Mouse (Mus musculus): ENCODE results near the gene Otud7b. TPM values are rescaled to one million over a fixed set of nuclear protein-coding genes. Genes with fewer than 3 reads are reported as not detected.

The Otud7b gene
- polyA plus RNA-seq, 1 experiment, result 12.5 TPM

- Histone ChIP-seq H3ac (ENCODE audit: control insufficient read depth, insufficient read length, low read depth) (no peak overlapping the region), H3K79me2 (ENCODE audit: control insufficient read depth, insufficient read depth) (peaks cover 99% of the 10 kb centered on the region), H3K36me3 (ENCODE audit: control insufficient read depth, insufficient read depth) (no peaks in the 10 kb centered on the region), H3K27me3 (ENCODE audit: control insufficient read depth, insufficient read depth, insufficient read length) (no peaks in the 10 kb centered on the region), H3K4me3 (ENCODE audit: insufficient read depth, poor library complexity, severe bottlenecking) (no peak overlapping the region), H3K79me3 (ENCODE audit: low read depth) (peaks cover 66% of the 10 kb centered on the region)
- no peak for TF ChIP-seq CEBPB (IDR thresholded peaks at IDR 0.05; ENCODE audit: low read depth)
Measured at GRCm38 (mm10) chr3:96124235-96124634, 19.9 kb downstream of the Otud7b start.

GRCm38 (mm10) chr3:96128128-96128527, 23.8 kb downstream of the Otud7b start:
- Histone ChIP-seq H3K79me2 (ENCODE audit: control insufficient read depth, insufficient read depth) (peaks cover 96% of the 10 kb centered on the region), H3K79me3 (ENCODE audit: low read depth) (peaks cover 47% of the 10 kb centered on the region), H3K36me3 (ENCODE audit: control insufficient read depth, insufficient read depth) (no peaks in the 10 kb centered on the region), H3K27me3 (ENCODE audit: control insufficient read depth, insufficient read depth, insufficient read length) (no peaks in the 10 kb centered on the region), H3ac (ENCODE audit: control insufficient read depth, insufficient read length, low read depth) (no peak overlapping the region), H3K4me3 (ENCODE audit: insufficient read depth, poor library complexity, severe bottlenecking) (no peak overlapping the region)
- TF ChIP-seq MAX (IDR thresholded peaks at IDR 0.05) (no peak), FOSL1 (IDR thresholded peaks at IDR 0.05; ENCODE audit: insufficient read depth, low read length, poor library complexity, severe bottlenecking) (no peak), MYOD1 (IDR thresholded peaks at IDR 0.05; ENCODE audit: control insufficient read depth, insufficient read length, low read depth) (no peak), MYOG (IDR thresholded peaks at IDR 0.05; ENCODE audit: control insufficient read depth, extremely low read depth, insufficient read length) (no peak), CEBPB (IDR thresholded peaks at IDR 0.05; ENCODE audit: low read depth) (no peak), CTCF (IDR thresholded peaks at IDR 0.05; ENCODE audit: control insufficient read depth, insufficient read depth, insufficient read length) (no peak), USF1 (IDR thresholded peaks at IDR 0.05; ENCODE audit: low read depth) (no peak)

- TF ChIP-seq MYOG (IDR thresholded peaks at IDR 0.05; ENCODE audit: control insufficient read depth, extremely low read depth, insufficient read length), result no peak
- TF ChIP-seq USF1 (IDR thresholded peaks at IDR 0.05; ENCODE audit: low read depth), result no peak
- no peak for TF ChIP-seq CTCF (IDR thresholded peaks at IDR 0.05; ENCODE audit: control insufficient read depth, insufficient read depth, insufficient read length)
- no peak for TF ChIP-seq MYOD1 (IDR thresholded peaks at IDR 0.05; ENCODE audit: control insufficient read depth, insufficient read length, low read depth)
- no peak for TF ChIP-seq CEBPB (IDR thresholded peaks at IDR 0.05; ENCODE audit: low read depth)
- Histone ChIP-seq H3K79me2 (ENCODE audit: control insufficient read depth, insufficient read depth) (peaks cover 85% of the 10 kb centered on the region), H3K36me3 (ENCODE audit: control insufficient read depth, insufficient read depth) (peaks cover 8% of the 10 kb centered on the region), H3K4me3 (ENCODE audit: insufficient read depth, poor library complexity, severe bottlenecking) (no peak overlapping the region), H3K27me3 (ENCODE audit: control insufficient read depth, insufficient read depth, insufficient read length) (no peaks in the 10 kb centered on the region), H3K79me3 (ENCODE audit: low read depth) (peaks cover 23% of the 10 kb centered on the region), H3ac (ENCODE audit: control insufficient read depth, insufficient read length, low read depth) (no peak overlapping the region)
Measured at GRCm38 (mm10) chr3:96132478-96132877, 28.2 kb downstream of the Otud7b start.

GRCm38 (mm10) chr3:96133327-96133905, 29.1 kb downstream of the Otud7b start:
- TF ChIP-seq CTCF (IDR thresholded peaks at IDR 0.05; ENCODE audit: control insufficient read depth, insufficient read depth, insufficient read length) (no peak), MYOD1 (IDR thresholded peaks at IDR 0.05; ENCODE audit: control insufficient read depth, insufficient read length, low read depth) (no peak)
- Histone ChIP-seq H3K27me3 (ENCODE audit: control insufficient read depth, insufficient read depth, insufficient read length) (no peaks in the 10 kb centered on the region), H3K79me2 (ENCODE audit: control insufficient read depth, insufficient read depth) (peaks cover 76% of the 10 kb centered on the region), H3ac (ENCODE audit: control insufficient read depth, insufficient read length, low read depth) (no peak overlapping the region), H3K4me3 (ENCODE audit: insufficient read depth, poor library complexity, severe bottlenecking) (no peak overlapping the region), H3K36me3 (ENCODE audit: control insufficient read depth, insufficient read depth) (peaks cover 15% of the 10 kb centered on the region), H3K79me3 (ENCODE audit: low read depth) (peaks cover 21% of the 10 kb centered on the region)

- no peak overlapping the region for H3K4me3 ChIP-seq (ENCODE audit: insufficient read depth, poor library complexity, severe bottlenecking)
- H3K36me3 ChIP-seq (ENCODE audit: control insufficient read depth, insufficient read depth), result peaks cover 29% of the 10 kb centered on the region
- H3K79me2 ChIP-seq (ENCODE audit: control insufficient read depth, insufficient read depth), result peaks cover 60% of the 10 kb centered on the region
- no peaks in the 10 kb centered on the region for H3K27me3 ChIP-seq (ENCODE audit: control insufficient read depth, insufficient read depth, insufficient read length)
- H3K79me3 ChIP-seq (ENCODE audit: low read depth), result peaks cover 16% of the 10 kb centered on the region
- no peak for TF ChIP-seq MYOG (IDR thresholded peaks at IDR 0.05; ENCODE audit: control insufficient read depth, extremely low read depth, insufficient read length)
- TF ChIP-seq MYOD1 (IDR thresholded peaks at IDR 0.05; ENCODE audit: control insufficient read depth, insufficient read length, low read depth), result no peak
- no peak for TF ChIP-seq CEBPB (IDR thresholded peaks at IDR 0.05; ENCODE audit: low read depth)
- no peak for TF ChIP-seq FOSL1 (IDR thresholded peaks at IDR 0.05; ENCODE audit: insufficient read depth, low read length, poor library complexity, severe bottlenecking)
- no peak for TF ChIP-seq MAX (IDR thresholded peaks at IDR 0.05)
- no peak for TF ChIP-seq CTCF (IDR thresholded peaks at IDR 0.05; ENCODE audit: control insufficient read depth, insufficient read depth, insufficient read length)
- TF ChIP-seq USF1 (IDR thresholded peaks at IDR 0.05; ENCODE audit: low read depth), result no peak
- H3ac ChIP-seq (ENCODE audit: control insufficient read depth, insufficient read length, low read depth), result no peak overlapping the region
Measured at GRCm38 (mm10) chr3:96135011-96135410, 30.7 kb downstream of the Otud7b start.

GRCm38 (mm10) chr3:96147950-96148349, 43.6 kb downstream of the Otud7b start:
- TF ChIP-seq CEBPB (IDR thresholded peaks at IDR 0.05; ENCODE audit: low read depth) (no peak), FOSL1 (IDR thresholded peaks at IDR 0.05; ENCODE audit: insufficient read depth, low read length, poor library complexity, severe bottlenecking) (no peak), USF1 (IDR thresholded peaks at IDR 0.05; ENCODE audit: low read depth) (no peak), MYOD1 (IDR thresholded peaks at IDR 0.05; ENCODE audit: control insufficient read depth, insufficient read length, low read depth) (no peak), MYOG (IDR thresholded peaks at IDR 0.05; ENCODE audit: control insufficient read depth, extremely low read depth, insufficient read length) (no peak), CTCF (IDR thresholded peaks at IDR 0.05; ENCODE audit: control insufficient read depth, insufficient read depth, insufficient read length) (no peak), MAX (IDR thresholded peaks at IDR 0.05) (no peak)
- Histone ChIP-seq H3K36me3 (ENCODE audit: control insufficient read depth, insufficient read depth) (peaks cover 58% of the 10 kb centered on the region), H3ac (ENCODE audit: control insufficient read depth, insufficient read length, low read depth) (no peak overlapping the region), H3K79me2 (ENCODE audit: control insufficient read depth, insufficient read depth) (no peaks in the 10 kb centered on the region), H3K79me3 (ENCODE audit: low read depth) (no peaks in the 10 kb centered on the region), H3K27me3 (ENCODE audit: control insufficient read depth, insufficient read depth, insufficient read length) (no peaks in the 10 kb centered on the region), H3K4me3 (ENCODE audit: insufficient read depth, poor library complexity, severe bottlenecking) (no peak overlapping the region)

All from C2C12 (cell line).